Mouse (Mus musculus) layer of hippocampus, postnatal 25 days (tissue): ENCODE measurements around the gene Atg9a. TPM values are rescaled to one million over a fixed set of nuclear protein-coding genes. Genes with fewer than 3 reads are reported as not detected.
"Not testable (repeated sequence)": the region's sequence is repeated elsewhere in the genome, so short reads cannot be mapped to it uniquely, and the experiment has no call there.

ENCODE experiments used
- DNase-seq, 2 experiments: peaks; one replicate each; pipeline ENCODE4 v3.0.0; 2022; ENCODE audit warnings: mixed read lengths in 2 of 2, low spot score in 1 of 2; ENCODE audit errors: extremely low spot score in 1 of 2
- total RNA-seq, 2 experiments: library from RNA; stranded (reverse); gene quantifications; 2 replicates each; pipeline ENCODE4 v1.2.3; 2021

Atg9a gene
- 100 to 1,000 TPM; 119 to 121 TPM for total RNA-seq

- DNase-seq, result peak; percentile 73 to 77
Observed at GRCm38 (mm10) chr1:75191622-75192402, at the start of gene Atg9a, which contains the start of gene Ankzf1. Atg9a (minus strand) TSS chr1:75192196. Ankzf1 (plus strand) TSS chr1:75192151.

DNA sequence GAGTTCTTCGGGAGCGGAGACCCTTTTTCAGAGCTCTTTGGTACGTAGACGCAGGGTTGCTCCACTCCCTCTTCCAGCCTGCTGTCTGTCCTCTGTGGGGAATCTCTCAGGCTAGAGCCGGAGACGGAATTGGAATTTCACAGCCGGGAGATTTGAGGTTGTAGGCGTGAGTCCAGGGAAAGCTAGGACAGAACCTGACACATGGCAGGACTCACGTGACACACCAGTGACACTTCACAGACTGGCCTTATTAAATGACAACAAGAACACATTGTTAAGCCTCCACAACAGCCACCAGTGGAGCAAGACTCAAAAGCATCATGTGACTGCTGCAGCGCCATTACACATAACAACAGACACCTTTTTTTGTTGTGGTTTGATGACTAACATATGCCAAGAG, 47.6 kb upstream of the Atg9a start:
- no peak for DNase-seq

DNA sequence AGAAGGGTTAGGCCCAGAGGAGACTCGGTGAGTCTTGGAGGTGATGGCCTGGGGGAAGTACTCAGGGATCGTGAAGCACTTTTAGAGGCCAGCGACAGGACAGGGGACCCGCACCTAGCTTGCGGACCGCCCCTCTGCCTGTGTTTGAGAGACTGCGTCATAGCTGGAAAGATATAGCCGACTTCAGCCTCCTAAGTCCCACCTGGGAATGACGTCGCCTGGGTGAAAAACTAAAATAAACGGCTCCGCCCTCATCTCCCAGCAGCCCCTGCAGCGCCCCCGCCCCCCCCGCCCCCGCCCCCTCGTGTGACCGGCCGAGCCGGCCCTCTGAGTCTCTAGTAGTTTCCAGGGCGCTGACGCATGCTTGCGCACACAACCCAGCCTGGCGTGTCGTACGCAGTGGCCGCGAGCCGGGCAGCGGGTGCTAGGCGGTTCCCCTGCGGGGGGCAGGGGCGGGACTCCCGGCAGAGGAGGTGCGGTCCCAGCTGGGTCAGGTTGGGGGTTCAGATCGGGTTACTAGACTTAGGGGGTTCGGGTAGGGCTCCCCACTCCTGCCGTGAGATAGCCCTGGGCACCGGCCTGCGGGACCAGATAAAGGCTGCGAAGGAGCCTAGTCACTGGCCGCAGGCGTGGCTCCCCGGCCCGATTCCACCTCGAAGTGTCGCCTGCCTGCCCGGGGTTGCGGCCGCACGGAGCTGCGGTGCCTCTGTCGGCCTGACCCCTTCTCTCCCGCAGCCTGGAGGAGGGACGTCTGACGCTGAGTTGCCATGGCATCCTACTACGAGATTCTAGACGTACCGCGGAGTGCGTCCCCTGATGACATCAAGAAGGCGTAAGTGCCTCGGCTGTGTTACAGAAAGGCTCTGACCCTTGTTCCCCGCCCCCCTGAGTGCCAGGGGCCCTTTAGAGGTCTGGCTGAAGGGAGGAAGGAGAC, 44.4 kb upstream of the Atg9a start, which contains the start of gene Dnajb2:
Dnajb2 (plus strand) TSS at position 290 of the 934 bp plus-strand sequence.
- peak; percentile 62 to 71 for DNase-seq

DNA sequence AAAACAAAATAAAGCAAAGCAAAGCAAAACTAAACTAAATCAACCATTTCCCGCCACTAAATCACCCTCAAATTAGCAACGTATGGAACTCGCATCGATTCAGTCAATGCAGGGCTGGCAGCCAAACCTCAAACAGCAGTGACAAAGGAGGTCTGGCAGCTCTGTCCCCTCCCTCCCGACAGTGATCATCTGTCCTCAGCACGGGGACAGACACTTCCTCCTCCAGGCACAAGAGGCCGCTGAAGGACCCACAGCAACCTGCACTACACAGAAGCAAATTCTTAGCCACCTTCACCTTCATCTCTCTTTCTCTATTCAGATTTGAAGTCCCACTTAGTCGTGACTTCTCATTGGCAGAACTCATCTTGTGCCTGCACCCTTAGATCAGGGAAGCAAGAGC, 42.6 kb upstream of the Atg9a start:
- DNase-seq, result no peak

GRCm38 (mm10) chr1:75232489-75232888, 40.5 kb upstream of the Atg9a start:
- DNase-seq, result not testable (repeated sequence)

- DNase-seq, result no peak
Observed at GRCm38 (mm10) chr1:75231664-75232152, 39.7 kb upstream of the Atg9a start, which contains the start of gene A630095N17Rik. A630095N17Rik (minus strand) TSS chr1:75232102.

- no peak for DNase-seq
Observed at GRCm38 (mm10) chr1:75231224-75231623, 39.2 kb upstream of the Atg9a start.

DNA sequence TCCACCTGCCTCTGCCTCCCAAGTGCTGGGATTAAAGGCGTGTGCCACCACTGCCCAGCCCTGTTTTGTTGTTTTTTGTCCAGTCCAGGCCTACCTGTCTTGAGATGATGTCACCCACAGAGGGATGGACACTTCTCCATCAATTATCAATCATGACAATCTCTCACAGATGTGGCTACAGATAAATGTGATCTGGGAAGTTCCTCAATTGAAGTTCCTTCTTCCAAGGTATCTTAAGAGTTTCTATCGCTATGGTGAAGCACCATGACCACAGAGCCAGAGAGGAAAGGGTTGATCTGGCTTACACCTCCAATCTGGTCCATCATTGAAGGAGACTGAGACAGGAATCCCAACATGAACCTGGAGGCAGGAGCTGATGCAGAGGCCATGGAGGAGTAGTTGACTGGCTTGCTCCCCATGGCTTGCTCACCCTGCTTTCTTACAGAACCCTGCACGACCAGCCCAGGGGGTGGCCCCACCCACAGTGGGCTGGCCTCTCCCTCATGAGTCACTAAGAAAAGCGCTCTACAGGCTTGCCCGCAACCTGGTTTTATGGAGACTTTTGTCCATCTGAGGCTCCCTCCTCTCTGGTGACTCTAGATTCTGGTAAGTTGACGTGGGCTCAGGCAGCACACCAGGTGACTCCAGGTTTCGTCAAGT, 38.5 kb upstream of the Atg9a start:
- DNase-seq, result no peak

- DNase-seq, result no peak
Observed at GRCm38 (mm10) chr1:75229158-75229557, 37.2 kb upstream of the Atg9a start.

- no peak for DNase-seq
Observed at GRCm38 (mm10) chr1:75227653-75228052, 35.7 kb upstream of the Atg9a start.

DNA sequence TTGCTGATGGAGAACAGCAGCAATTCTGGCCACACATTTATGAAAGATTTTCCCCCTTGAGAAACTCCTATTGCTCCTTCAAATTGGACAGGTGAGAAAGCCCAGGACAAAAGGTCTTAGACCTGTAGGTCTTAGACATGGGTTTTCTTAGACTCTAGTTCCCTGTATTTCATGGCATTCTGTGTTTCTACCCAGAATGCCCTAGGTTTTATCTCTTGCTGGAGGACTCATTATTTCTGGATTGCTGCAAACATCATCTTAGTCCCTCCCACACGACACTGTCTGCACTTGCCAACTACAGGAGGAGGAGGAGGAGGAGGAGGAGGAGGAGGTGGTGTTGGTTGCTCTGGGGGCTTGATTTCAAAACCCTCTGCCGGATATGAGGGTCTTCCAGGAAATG, 34.1 kb upstream of the Atg9a start:
- no peak for DNase-seq

DNA sequence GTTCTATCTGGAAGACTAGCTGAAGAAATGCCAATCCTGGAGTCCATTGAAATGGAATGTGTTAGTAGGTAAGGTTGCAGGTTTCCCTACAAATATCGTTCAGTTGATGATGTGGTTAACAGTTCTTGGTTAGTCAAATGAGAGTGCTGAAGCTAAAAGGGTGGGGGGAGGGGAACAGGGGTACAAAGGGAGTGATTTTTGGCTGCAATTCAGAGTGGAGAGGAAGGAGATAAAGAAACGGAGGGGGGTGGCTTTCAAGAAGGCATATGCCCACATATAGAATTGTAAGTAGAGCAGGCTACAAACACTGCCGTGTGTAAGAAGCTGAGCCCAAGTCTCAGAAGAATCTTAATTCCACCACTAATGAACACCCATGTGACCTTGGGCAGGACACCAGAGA, 33.5 kb upstream of the Atg9a start:
- no peak for DNase-seq

DNA sequence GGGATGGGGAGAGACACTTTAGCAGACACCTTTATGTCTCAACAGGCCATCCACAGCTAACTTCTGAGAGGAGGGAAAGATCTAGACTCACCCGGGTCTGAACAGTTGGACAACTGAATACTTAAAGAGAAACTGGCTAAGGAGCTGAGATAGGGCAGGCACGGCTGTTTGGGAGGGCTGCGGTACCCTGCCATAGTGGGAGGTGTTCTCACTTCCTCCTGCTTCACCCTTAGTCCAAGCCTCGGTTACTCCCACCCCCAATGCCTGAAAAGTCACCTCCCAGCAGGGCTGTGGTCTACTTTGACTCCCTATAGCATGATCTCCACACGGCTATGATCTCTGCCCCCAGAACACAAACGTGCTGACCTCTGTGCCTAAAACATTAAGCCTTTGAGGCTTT, 31.5 kb upstream of the Atg9a start:
- no peak for DNase-seq

DNA sequence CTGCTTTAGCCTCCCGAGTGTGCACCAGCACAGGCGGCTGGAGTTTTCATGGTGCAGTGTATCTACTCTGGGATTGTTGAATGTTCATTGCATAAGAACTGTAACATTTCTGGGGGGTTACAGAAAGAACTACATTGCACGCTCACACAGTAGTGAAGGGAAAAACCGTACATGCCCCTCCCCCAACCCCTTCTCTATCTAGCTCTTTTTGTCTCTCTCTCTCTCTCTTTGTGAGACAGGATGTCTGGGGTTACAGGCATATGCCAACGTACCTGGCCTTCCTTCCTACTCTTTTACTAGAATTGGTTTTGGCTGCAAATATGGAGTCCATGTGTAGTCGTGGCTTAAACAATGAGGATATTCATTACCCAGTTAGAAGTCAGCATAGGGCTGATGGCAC, 30.9 kb upstream of the Atg9a start:
- DNase-seq, result no peak

GRCm38 (mm10) chr1:75221538-75221937, 29.5 kb upstream of the Atg9a start:
- no peak for DNase-seq

GRCm38 (mm10) chr1:75219531-75219930, 27.5 kb upstream of the Atg9a start, which contains the start of gene Tuba4a:
Tuba4a (minus strand) TSS chr1:75219865.
- DNase-seq, result no peak

- peak; percentile 86 to 88 for DNase-seq
Observed at GRCm38 (mm10) chr1:75219078-75219477, 27.1 kb upstream of the Atg9a start.

DNA sequence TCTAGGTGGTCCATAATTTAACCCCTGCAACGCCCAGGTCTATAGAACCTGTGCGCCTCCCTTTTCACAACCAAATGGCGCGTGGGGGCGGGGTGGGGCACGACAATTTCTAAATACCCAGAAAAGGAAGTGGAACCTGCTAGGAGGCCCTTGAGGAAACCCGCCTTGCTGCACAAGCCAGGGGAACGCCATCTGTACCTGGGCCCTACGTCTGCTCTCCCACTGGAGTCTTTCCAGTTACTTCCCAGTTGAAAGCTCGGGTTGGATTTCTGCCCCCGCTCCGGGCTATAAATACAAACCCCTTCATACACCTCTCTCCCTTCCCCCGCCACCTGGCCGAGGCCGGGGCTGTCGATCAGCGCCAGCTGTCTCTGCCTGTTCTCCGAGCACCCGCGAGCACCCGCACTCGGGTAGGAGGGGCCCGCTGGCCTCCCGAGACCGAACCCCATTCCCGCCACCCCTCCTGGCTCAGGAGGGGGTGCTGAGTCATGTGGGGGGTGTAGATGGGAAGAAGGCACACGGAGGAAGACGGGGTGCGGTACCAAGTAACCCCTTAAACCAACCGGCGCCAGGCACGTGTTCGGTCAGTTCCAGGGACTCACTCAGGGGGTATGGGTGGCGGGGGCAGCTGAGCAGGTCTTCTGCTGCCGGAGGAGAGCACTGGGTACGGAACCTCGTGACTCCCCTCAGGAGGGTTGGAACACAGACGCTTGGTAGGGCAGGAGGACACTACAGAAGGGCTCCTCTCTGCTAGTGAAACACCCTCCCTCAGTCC, 26.4 kb upstream of the Atg9a start:
- peak in 1 of 2 experiments; percentile 54 for DNase-seq

DNA sequence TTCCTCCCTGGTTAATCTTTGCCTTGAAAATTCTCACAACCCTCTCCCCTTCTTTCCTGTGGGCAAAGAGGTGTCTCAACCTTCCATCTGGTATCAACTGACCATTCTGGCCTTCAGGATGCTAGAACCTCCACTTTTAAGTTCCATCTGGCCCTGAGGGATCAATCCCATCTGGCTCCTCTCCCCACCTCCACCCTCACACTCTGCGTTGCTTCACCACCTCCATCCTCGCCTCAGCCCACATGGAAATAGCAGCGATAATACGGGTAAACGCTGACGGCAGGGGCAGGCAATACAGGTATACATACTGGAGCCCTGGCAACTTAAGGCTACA, 25.9 kb upstream of the Atg9a start:
- no peak for DNase-seq
